19 mouse cellular contexts compared by ENCODE assay signal in the genomic region with DNA sequence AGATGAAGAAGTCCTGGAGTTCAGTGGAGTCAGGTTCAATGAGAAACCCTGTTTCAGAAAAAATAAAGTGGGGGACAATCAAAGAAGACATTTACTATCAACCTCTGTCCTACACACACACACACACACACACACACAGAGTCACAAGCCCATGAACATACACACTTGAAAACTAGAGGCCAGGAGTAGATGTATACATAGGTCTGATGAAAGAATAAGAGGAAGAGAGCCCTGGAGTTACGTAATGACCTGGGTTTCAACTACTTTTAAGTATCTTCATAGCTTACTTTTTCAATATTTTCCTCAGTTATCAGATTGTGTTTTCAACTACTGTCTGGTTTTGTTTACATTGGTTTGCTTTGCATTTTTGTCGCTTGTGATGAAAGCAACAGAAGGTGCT. TPM values are rescaled to one million over a fixed set of nuclear protein-coding genes. Genes with fewer than 3 reads are reported as not detected.
DNase-seq lines count a peak whose midpoint lies in the region; ATAC-seq lines count a peak whose summit lies in the region.
"Had no signal": no experiment of that assay in that cellular context is flagged by ENCODE, and none has a peak within 500 bp of the region (broad histone marks: within the 10 kb centered on the region; RNA-seq: fewer than 3 reads in every experiment).

No protein-coding gene starts in this region.

- peak; percentile 24 for DNase-seq in 416B (ENCODE audit: low read depth)
- DNase-seq in liver, result no peak
- no peak for DNase-seq in heart, postnatal 25 days (ENCODE audit: low spot score)
- DNase-seq: adrenal gland, adult 8-10 months; adrenal gland, postnatal 14 days; adrenal gland, postnatal 36 days; cerebellum, adult 11-12 months; cerebellum, adult 2 months; cerebellum, adult 9-10 months; cerebellum, postnatal 10 days; cerebellum, postnatal 25 days; forebrain, postnatal 0 days had no signal

- intact Hi-C loops in heart, postnatal 25 days (cut with DNase I), result no loop called here

- ATAC-seq in granulocyte monocyte progenitor cell, adult 5-6 weeks (replicated peaks; ENCODE audit: poor library complexity, severe bottlenecking), result peak; percentile 88
- peak; percentile 85 for ATAC-seq in megakaryocyte progenitor cell, adult 5-6 weeks (replicated peaks; ENCODE audit: poor library complexity)
- ATAC-seq: activated CD4-positive, CD25-positive, alpha-beta regulatory T cell, adult 4 months; forebrain, embryonic 13.5 days; forebrain, embryonic 15.5 days; forebrain, postnatal 0 days; Patski had no signal

RNA-seq across cellular contexts. Expression of gene Ppa2, which starts 21.1 kb away (rescaled TPM):
- 58.2 and 67.4 TPM in 2 replicates for total RNA-seq in granulocyte monocyte progenitor cell, adult 5-6 weeks (2014; fragmentation: Nextera tagmentation)
- 46.5 and 49.3 TPM in 2 replicates for total RNA-seq in granulocyte monocyte progenitor cell, adult 5-6 weeks (2017)
- 74.3 and 77.4 TPM in 2 replicates for total RNA-seq in megakaryocyte progenitor cell, adult 5-6 weeks (2015)
- 70.4 and 79.6 TPM in 2 replicates for total RNA-seq in megakaryocyte progenitor cell, adult 5-6 weeks (2017)
- total RNA-seq in heart, postnatal 25 days (2021), result 100 to 1,000 TPM; 135 TPM

RNA-seq across cellular contexts. Expression of gene Arhgef38, which starts 54.0 kb away (rescaled TPM):
- total RNA-seq in granulocyte monocyte progenitor cell, adult 5-6 weeks (2014; fragmentation: Nextera tagmentation), result not detected in 2 replicates
- not detected in 2 replicates for total RNA-seq in granulocyte monocyte progenitor cell, adult 5-6 weeks (2017)
- not detected in 2 replicates for total RNA-seq in megakaryocyte progenitor cell, adult 5-6 weeks (2015)
- total RNA-seq in megakaryocyte progenitor cell, adult 5-6 weeks (2017), result not detected in 2 replicates
- total RNA-seq in heart, postnatal 25 days (2021), result not detected
- total RNA-seq: adrenal gland, adult 18-20 months; adrenal gland, adult 8-10 months; adrenal gland, postnatal 14 days; adrenal gland, postnatal 36 days had no signal
